Mouse (Mus musculus): ENCODE results near the gene Foxa2.

The Foxa2 gene

GRCm38 (mm10) chr2:148046799-148047165 lies at the start of gene Foxa2:
TSS of gene Foxa2 (minus strand) at chr2:148046969.
- no peak for DNase-seq (ENCODE audit: low spot score)

DNA sequence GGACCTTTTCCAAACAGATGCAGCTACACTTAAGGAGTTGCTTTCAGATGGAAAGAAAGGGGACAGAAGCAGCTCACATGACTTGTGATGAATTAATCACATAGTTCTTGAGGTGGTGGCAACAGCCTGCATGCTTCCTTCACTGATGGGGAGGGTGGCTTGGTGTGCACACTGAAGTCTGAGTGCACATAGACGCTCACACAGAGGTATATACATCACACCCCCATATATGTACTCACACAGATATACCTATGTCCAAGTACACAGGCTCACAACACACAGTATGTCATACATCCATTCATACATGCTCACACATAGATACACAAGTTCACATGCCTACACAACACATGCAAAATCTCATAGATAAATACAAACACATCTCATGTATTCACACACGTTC lies 45.3 kb upstream of the Foxa2 start:
- DNase-seq (ENCODE audit: low spot score): no peak

DNA sequence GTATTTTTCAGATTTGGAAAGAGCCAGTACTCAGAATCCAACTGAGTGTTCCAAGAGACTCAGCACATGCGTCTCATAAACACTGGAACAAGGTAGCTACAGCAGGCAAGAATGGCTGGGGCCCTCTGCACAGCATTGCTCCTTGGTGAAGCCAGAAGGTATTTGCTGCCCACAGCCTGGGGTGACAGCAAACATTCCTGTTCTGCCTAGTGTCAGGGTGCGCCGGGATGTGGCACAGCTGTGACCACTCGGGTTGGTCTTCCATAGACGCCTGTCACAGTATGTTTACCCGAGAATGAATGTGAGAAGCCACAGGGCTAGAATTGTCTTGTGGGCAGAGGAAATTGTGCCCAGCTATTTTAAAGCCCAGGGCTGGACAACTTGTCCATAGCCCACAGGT lies 44.9 kb upstream of the Foxa2 start:
- DNase-seq (ENCODE audit: low spot score): no peak

DNA sequence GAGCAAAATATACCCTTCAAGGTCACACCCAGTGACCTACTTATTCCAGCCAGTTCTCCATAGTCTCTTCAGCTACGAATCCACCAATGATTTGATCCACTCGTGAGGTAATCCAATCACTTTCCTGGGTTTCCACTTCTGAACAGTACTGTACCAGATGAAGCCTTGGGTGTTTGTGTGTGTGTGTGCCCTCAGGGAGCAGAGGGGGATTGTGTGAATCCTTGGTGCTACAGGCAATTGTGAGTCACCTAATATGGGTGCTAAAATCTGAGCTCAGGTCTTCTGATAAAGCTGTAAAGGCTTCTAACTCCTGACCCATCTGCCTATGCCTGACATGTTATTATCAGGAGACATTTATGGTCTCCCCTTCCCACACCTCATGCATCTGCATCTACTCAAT lies 43.3 kb upstream of the Foxa2 start:
- no peak for DNase-seq (ENCODE audit: low spot score)

DNA sequence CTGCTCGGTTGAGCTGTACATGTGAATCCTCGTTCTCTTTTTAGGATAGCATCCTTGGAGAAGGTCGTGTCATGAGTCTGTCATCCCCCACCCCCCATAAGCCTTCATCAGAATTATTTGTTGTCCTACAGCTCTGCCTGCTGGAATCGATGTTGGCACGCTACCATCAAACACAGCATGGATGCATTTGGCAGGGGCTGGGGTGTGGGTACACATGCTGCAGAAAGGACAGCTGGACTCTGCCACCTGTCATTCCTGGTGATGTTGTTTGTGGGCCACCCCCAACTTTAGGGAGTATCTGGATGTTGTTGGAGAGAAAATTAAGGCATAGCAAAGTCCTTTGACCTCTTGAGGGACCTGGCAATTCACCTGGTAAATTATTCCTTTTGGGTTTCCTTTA lies 38.8 kb upstream of the Foxa2 start:
- no peak for DNase-seq (ENCODE audit: low spot score)

DNA sequence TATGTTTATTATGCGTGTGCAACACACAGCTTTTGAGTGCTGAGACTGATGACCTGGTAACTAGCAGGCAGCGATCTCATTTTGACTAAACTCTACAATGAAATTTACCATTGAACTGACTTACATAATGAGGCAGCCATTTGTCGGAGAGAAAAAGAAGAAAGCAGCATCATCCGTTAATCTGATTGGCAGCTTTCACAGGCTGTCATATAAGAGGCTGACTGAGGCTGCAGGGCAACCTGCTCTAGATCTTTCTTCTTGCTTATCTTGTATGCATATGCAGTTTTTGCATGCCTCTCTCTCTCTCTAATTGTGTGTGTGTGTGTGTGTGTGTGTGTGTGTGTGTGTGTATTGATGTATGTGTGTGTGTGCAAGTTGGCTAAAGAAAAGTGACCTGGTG lies 38.4 kb upstream of the Foxa2 start:
- no peak for DNase-seq (ENCODE audit: low spot score)

GRCm38 (mm10) chr2:148082283-148082682 lies 35.5 kb upstream of the Foxa2 start:
- DNase-seq (ENCODE audit: low spot score): peak; percentile 7

GRCm38 (mm10) chr2:148060705-148061104 lies 13.9 kb upstream of the Foxa2 start:
- no peak for DNase-seq (ENCODE audit: low spot score)

DNA sequence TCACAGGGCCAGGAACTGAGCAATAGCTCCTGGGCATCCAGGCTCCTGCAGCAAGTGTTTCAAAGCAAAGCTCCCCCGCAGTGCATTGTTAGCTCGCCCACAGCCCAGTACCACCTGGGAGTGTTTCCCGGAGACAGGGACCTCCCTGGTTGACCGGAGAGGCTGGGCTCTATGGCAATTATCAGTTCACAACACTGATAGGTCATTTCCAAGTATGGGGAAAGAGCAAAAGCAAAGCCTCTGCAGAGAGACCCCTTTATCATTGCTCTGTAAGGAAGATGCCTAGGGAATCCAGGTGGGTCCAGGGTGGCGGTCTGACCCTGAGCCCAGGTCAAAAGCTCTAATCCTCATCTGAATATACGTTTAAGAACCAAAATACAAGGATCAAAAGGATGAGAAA lies 6.6 kb upstream of the Foxa2 start:
- DNase-seq (ENCODE audit: low spot score): no peak

DNA sequence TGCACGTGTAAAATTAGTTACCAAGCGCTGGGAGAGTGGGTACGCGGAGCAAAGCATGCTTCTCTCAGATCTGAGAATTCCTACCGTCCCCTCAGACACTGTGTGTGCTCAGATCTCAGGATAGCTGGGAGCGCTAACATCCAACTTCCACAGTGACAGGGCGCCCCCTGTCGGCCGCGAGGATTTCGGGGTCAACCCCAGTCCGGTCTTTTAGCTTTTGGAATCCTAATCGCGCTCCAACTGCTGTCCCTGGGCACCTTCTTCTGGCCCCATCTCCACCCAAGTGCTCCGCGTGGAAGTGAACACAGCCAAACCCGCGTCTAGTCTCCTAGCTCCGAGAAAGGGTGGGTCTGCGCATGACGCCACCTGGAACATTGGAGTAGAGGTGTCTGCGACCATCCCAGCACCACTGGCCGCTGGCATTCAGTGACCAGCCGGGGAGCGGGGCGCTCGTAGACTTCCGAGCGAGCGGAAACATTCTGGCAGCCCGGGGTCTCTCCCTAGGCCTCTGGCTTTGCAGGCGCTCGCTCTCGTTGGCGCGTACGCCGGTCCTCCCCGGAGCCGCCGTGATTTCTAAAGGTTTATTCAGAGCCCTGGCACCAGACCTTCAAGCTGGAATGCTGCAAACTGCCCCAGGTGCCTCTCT lies 1.8 kb upstream of the Foxa2 start:
- DNase-seq (ENCODE audit: low spot score): peak; percentile 12

DNA sequence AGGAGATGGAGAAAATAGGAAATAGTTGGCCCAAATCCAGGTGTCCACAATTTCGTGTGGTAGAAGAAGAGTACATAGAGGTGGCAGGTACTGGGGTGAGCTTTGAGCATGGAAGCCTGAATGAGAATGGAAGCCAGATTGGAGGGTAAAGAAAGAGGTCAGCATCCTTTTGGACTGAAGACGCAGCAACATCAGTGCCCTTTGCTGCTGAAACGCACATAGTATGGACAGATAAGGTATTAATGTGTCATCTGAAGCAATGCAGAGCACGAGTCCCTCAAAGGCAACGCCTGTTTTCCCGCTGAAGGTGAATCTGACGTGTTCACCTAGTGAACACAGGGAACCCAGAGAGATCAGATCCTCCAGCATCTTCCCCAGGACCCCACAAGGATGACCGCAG lies 842 bp upstream of the Foxa2 start:
- DNase-seq (ENCODE audit: low spot score): no peak

DNA sequence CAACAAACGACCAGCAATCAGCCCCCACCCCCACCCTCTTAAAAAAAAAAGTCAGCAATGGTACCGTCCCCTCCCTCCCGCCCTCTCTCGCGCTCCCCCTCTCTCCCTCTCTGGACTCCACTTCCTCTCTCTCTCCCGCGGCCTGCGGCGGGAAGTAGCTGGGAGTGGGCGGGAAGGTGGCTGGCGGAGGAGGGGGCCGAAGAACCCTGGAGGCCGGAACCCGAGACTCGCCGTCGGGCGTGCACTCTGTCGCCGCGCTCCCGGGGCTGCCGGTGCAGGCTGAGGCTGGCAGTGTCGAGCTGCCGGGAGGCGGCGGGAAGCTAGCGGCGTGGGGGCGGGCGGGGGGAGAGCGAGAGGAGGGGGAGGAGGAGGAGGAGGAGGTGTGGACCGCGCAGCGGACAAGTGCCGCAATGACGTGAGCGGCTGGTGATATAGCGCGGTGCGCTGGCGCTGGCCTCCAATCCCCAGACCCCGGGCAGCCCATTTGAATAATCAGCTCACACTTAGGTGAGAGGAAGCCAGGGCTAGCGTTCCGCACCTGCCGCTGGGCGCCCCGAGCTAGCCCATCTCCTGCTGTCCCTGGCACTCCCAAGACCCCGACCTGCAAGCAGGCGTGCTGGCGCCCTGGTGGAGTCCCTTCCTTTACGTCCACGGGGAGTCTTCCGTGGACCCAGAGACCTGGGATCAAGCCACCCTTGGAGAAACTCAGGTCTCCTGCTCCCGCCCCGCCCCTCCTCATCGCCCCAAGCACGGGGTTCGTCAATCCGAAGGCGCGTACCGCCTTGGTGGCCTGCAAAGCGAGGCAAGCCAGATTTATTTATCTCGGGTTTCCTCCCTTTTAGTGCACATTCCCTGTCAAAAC lies 601 bp downstream of the Foxa2 start:
- DNase-seq (ENCODE audit: low spot score): no peak

GRCm38 (mm10) chr2:148045543-148045936 lies 1.2 kb downstream of the Foxa2 start:
- DNase-seq (ENCODE audit: low spot score): no peak

DNA sequence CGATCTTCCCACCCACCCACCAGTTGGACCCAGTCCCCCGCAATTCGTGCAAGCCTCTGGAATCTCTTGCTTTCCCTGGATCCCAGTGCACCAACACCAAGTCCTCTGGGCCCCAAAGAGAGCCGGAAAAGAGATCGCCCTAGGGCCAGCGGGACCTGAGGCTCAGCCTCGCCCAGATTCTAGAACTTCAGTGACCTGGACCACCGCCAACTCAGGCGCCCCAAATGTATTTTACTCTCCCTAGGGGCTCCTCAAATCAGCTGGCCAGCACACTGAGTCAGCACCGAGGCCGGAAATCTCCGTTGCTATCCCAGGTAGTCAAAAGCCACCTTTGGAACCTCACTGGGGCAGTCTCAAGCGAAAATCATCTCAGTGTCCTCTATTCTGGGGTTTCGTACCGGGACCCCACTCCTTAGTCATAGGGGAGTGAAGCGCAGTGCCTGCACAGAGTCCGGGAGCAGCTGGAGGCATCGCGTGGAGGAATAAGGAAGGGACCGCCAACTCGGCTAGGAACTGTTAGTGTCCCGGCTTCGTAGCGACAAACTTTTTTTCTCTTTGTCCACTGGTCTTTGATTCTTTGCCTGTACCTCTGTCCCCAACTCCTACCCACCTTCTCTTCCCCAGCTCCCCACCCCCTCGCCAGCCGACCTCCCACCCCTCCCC lies 1.8 kb downstream of the Foxa2 start:
- DNase-seq (ENCODE audit: low spot score): no peak

DNA sequence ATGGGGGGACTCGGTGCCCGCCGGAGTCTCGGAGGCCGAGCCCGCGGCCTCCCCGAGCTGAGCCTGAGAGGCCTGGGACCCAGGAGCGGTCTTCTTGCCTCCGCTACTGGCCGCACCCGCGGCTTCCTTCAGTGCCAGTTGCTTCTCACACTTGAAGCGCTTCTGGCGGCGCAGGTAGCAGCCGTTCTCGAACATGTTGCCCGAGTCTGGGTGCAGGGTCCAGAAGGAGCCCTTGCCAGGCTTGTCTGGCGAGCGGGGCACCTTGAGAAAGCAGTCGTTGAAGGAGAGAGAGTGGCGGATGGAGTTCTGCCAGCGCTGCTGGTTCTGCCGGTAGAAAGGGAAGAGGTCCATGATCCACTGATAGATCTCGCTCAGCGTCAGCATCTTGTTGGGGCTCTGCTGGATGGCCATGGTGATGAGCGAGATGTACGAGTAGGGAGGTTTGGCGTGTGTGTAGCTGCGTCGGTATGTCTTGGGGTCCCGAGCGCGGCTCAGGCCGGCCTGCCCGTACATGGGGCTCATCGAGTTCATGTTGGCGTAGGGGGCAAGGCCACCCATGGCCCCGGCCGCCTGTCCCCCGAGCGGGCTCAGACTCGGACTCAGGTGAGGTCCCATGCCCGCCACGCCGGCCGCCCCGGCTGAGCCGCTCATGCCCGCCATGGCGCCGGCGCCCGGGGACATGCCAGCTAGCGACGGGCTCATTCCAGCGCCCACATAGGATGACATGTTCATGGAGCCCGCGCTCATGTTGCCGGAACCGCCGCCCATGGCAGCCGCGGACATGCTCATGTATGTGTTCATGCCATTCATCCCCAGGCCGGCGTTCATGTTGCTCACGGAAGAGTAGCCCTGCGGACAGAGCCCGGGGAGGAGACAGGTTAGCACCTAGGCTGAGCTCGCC lies 2.5 kb downstream of the Foxa2 start:
- no peak for DNase-seq (ENCODE audit: low spot score)

GRCm38 (mm10) chr2:148043271-148043975 lies 3.3 kb downstream of the Foxa2 start:
- no peak for DNase-seq (ENCODE audit: low spot score)

DNA sequence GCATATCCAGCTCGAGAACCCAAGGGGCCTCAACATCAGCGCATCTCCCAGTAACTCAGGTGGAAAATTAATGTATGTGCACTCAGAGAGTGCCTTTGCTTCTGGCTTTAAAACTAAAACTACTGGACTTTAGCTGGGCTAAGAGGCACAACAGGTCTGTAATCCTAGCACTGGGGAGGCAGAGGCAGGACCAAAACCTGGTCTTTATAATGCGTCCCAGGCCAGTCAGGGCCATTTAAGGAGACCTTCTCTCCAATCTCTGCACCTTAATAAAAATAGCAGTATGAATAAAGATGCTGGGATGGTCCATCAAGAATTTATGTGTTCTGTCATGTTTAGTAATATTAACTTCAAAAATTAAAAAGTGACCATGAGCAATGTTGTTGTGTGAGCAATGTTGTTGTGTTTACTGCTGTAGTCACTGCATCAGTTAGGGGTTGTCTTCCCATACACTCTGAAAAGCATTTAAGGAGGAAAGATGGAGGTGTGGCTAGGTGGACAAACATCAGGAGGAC lies 4.6 kb downstream of the Foxa2 start:
- no peak for DNase-seq (ENCODE audit: low spot score)

GRCm38 (mm10) chr2:148041381-148041780 lies 5.4 kb downstream of the Foxa2 start:
- no peak for DNase-seq (ENCODE audit: low spot score)

- DNase-seq (ENCODE audit: low spot score): no peak
Measured at GRCm38 (mm10) chr2:148040236-148041121, 6.3 kb downstream of the Foxa2 start.
